Mouse (Mus musculus) spleen, adult 18-20 months (tissue): ENCODE measurements around the gene Fance.
A peak's percentile ranks its signal among the peaks of the same experiment; 100 is the strongest.
"Not testable (repeated sequence)": the region's sequence is repeated elsewhere in the genome, so short reads cannot be mapped to it uniquely, and the experiment has no call there.

ENCODE experiments used
- DNase-seq, 2 experiments: peaks; one replicate each; pipeline ENCODE4 v3.0.0; 2022; ENCODE audit warnings: mixed read lengths in 2 of 2

Fance gene

GRCm38 (mm10) chr17:28328366-28328928, 15.1 kb downstream of the Fance start, which contains the start of gene Rpl10a:
Gene Rpl10a (plus strand): TSS chr17:28328471.
- DNase-seq: peak; percentile 94 to 97

GRCm38 (mm10) chr17:28328946-28329345, 15.6 kb downstream of the Fance start:
- peak in 1 of 2 experiments; percentile 26 for DNase-seq

GRCm38 (mm10) chr17:28329503-28330231, 16.3 kb downstream of the Fance start:
- no peak for DNase-seq

GRCm38 (mm10) chr17:28330232-28330546, 16.9 kb downstream of the Fance start:
- no peak for DNase-seq

- not testable (repeated sequence) for DNase-seq
These were observed 17.3 kb downstream of the Fance start for GRCm38 (mm10) chr17:28330590-28330989.

GRCm38 (mm10) chr17:28331241-28332112, 18.2 kb downstream of the Fance start:
- no peak for DNase-seq

GRCm38 (mm10) chr17:28332113-28332914, 19.0 kb downstream of the Fance start:
- no peak for DNase-seq

GRCm38 (mm10) chr17:28332915-28333546, 19.7 kb downstream of the Fance start:
- DNase-seq: no peak

- no peak for DNase-seq
These were observed 21.9 kb downstream of the Fance start for GRCm38 (mm10) chr17:28335267-28335666.

- no peak for DNase-seq
These were observed 24.2 kb downstream of the Fance start for GRCm38 (mm10) chr17:28337547-28337946.

- DNase-seq: no peak
These were observed 27.3 kb downstream of the Fance start for GRCm38 (mm10) chr17:28340578-28340977.

- peak; percentile 34 to 39 for DNase-seq
These were observed 27.8 kb downstream of the Fance start for GRCm38 (mm10) chr17:28341091-28341490.

GRCm38 (mm10) chr17:28344050-28344607, 30.8 kb downstream of the Fance start:
- DNase-seq: no peak

- no peak for DNase-seq
These were observed 31.4 kb downstream of the Fance start for GRCm38 (mm10) chr17:28344670-28345069.

- DNase-seq: no peak
These were observed 32.0 kb downstream of the Fance start for GRCm38 (mm10) chr17:28345271-28345721.

- DNase-seq: no peak
These were observed 32.6 kb downstream of the Fance start for GRCm38 (mm10) chr17:28345882-28346281.

- no peak for DNase-seq
These were observed 34.0 kb downstream of the Fance start for GRCm38 (mm10) chr17:28347327-28347726.

- DNase-seq: no peak
These were observed 34.9 kb downstream of the Fance start for GRCm38 (mm10) chr17:28348211-28348610.

- DNase-seq: no peak
These were observed 36.1 kb downstream of the Fance start for GRCm38 (mm10) chr17:28349264-28349880.

GRCm38 (mm10) chr17:28349901-28350465, 36.7 kb downstream of the Fance start:
- no peak for DNase-seq
